Mouse (Mus musculus): ENCODE data around the gene Birc3. TPM values are rescaled to one million over a fixed set of nuclear protein-coding genes. Genes with fewer than 3 reads are reported as not detected.

Gene Birc3
- total RNA-seq, 1 experiment from 2014 or later = 87.4 TPM

DNA sequence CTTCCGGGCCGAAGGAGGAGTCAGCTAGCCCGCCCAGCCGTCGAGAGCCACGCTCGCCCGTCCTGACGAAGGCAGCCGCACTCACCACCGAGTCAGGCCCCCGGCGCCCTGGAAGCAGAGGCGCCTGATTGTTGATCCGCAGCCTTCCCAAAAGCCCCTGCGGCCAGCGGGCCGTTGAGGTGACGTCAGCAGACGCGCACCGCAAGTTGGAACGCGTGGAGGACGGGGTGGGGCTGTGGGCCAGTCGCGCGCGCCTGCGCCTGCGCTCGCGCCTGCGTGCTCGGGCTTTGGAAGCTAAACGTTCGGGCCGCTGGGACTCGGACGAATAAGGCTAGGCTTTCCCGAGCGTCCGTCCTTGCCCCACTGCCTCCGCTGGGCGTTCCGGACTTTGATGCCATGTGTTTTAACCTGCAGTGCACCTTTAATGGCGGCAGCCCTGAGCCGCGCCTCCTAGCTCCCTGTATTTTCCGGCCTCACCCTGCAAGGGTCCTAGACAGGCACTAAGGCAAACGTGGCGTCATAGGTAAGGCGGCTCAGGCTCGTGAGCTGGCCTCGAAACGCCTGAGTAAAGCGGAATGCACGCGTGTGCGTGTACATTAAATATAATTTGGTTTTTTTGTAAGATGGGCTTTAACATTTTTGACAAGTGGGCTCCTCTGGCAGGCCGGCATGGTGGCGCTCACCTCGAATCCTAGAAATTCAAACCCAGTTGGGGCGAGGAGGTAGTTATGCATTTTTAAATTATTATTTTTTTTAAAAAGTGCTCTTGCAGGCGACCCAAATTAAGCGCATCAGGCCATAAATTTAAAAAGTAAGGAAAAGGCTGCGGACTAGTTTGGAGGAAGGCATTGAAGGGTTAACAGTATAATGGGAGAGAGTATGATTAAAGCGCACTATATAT, 35.8 kb downstream of the Birc3 start, which contains the start of gene Birc2:
Gene Birc2 (minus strand): TSS at position 160 of the 901 bp plus-strand sequence.
- ATAC-seq (replicated peaks in 1 of 2; ENCODE audit: insufficient read depth in 1 of 2, low FRiP score in 2 of 2, low TSS enrichment in 1 of 2, low read depth in 1 of 2, poor library complexity in 2 of 2, severe bottlenecking in 2 of 2) = peak; percentile 90 to 93

DNA sequence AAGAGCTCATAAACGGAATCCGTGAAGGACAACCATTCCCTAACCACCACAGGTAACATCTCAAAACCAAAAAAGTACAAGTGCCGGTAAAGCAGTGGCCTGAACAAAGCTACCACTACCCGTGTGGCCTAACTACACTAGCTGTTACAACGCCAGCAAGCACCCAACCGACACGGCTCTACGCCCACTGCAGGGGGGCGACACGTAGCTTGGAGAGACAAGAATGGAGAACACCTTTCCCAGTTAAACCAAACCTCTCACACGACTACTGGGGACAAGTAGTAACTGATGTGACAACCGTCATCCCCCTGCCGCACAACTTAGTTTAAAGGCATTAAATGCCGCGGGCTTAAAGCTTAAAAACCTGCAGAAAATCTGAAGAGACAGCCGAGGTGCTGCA, 36.7 kb downstream of the Birc3 start:
- peak; percentile 28 to 38 for ATAC-seq (replicated peaks in 1 of 2; ENCODE audit: insufficient read depth in 1 of 2, low FRiP score in 2 of 2, low TSS enrichment in 1 of 2, low read depth in 1 of 2, poor library complexity in 2 of 2, severe bottlenecking in 2 of 2)

DNA sequence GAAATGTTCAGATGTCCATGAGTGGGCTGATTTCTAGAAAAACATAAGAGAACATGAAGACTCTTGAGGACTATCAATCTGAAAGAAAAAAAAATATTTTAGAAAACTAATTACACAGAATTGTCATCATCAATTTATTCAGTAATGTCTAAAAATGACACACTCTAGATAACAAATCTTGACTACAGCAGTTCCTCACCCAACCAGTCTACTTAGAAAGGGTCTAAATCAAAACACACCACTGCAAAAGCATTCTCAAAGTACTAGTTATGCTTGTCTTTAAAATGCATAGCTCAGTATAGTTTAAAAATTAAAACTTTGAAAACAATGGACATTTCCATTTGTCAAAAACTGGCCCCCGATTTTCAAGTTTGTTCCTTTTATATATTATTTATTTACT, 37.7 kb downstream of the Birc3 start:
- no peak for ATAC-seq (replicated peaks in 1 of 2; ENCODE audit: insufficient read depth in 1 of 2, low FRiP score in 2 of 2, low TSS enrichment in 1 of 2, low read depth in 1 of 2, poor library complexity in 2 of 2, severe bottlenecking in 2 of 2)

DNA sequence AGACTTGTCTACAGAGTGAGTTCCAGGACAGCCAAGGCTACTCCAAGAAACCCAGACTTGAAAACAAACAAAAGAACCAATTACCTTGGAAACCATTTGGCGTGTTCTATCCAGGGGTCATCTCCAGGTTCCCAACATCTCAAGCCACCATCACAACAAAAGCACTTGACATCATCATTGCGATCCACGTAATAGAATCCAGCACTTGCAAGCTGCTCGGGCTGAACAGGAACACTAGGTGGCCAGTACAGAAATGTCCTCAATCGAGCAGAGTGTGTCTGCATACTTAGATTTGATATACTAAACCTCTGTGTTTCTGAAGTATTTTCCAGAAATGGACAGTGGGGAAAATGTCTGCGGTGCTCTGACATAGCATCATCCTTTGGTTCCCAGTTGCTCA, 39.6 kb downstream of the Birc3 start:
- ATAC-seq (replicated peaks in 1 of 2; ENCODE audit: insufficient read depth in 1 of 2, low FRiP score in 2 of 2, low TSS enrichment in 1 of 2, low read depth in 1 of 2, poor library complexity in 2 of 2, severe bottlenecking in 2 of 2) = no peak

DNA sequence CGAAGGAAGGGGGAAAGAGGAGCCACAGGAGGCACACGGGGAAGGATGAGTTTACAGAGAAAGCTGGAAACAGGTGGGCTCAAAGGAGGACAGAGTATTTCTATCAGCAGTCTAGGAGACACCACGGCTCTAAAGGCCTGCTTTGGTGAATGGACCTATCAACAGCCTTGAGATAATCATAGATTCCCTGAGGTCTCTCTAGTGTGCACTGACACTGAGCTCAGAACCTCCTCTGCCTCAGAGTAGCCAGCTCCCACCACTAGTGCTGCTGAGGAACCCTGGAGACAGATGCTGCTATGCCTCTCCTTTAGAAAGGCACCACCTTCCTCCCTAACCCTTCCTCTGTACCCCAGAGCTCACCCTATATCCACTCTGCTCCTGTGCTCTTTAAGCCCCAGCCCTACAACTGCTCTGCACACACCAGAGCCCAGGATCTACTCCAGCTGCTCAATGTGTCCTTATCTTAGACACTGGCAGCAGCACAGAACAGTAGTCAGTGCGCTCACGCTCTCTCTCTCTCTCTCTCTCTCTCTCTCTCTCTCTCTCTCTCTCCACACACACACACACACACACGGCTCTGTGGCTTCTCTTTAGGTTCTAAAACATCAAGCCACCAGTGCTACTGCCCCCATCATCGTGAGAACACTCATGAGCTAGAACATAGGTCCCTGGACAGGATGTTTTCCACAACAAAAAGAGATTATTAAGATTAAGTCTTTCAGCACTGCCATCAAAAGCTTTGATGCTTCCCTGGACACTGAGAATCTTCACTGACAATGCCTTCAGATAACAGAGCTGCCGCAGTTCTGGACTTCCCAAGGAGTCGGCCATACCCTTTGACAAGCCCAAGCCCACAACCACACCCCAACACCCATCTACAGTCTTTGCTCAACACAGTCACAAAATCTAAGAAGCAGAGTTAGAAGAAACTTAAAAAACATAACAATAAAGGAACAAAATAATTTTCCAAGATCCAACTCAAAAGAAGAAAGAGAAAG, 43.2 kb downstream of the Birc3 start:
- peak; percentile 46 to 63; a peak in 3 of 4 replicates for ATAC-seq (replicated peaks in 1 of 2; ENCODE audit: insufficient read depth in 1 of 2, low FRiP score in 2 of 2, low TSS enrichment in 1 of 2, low read depth in 1 of 2, poor library complexity in 2 of 2, severe bottlenecking in 2 of 2)

DNA sequence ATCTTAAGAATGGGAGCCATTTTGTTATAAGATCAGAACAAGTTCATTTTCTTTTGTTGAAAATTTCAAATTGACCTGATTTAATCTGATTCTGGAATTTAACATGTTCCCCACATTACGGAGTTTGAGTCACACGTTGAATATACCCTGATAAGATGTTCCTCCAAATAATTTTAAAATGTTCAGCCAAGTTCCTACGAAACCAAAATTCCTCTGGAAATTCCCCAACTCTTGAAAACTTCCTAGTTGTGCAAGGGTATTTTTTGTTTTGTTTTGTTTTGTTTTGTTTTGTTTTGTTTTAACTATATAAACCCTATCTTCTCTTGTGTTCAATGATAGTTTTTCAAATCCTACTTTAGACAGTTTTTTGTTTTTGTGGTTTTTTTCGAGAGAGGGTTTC, 44.3 kb downstream of the Birc3 start:
- ATAC-seq (replicated peaks in 1 of 2; ENCODE audit: insufficient read depth in 1 of 2, low FRiP score in 2 of 2, low TSS enrichment in 1 of 2, low read depth in 1 of 2, poor library complexity in 2 of 2, severe bottlenecking in 2 of 2) = no peak

DNA sequence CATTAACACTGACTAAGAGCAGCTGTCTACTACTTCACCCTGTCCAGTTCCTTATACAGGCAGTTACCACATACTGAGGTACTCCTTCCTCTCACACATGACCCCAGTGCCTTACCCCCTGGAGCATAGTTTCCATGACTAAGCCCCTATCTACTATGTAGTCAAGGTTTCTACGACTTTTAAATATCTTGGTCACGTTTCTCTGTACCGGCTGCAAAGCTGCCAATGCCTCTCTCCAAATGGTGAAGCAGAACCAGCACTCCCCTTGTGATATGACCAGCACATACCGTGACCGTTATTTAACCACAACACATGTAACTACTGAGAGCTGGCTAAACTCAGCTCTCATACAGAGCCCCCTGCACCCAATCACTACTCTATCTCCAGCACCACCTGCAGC, 48.1 kb downstream of the Birc3 start:
- ATAC-seq (replicated peaks in 1 of 2; ENCODE audit: insufficient read depth in 1 of 2, low FRiP score in 2 of 2, low TSS enrichment in 1 of 2, low read depth in 1 of 2, poor library complexity in 2 of 2, severe bottlenecking in 2 of 2) = peak in 1 of 2 experiments; percentile 38; a peak in 1 of 4 replicates

DNA sequence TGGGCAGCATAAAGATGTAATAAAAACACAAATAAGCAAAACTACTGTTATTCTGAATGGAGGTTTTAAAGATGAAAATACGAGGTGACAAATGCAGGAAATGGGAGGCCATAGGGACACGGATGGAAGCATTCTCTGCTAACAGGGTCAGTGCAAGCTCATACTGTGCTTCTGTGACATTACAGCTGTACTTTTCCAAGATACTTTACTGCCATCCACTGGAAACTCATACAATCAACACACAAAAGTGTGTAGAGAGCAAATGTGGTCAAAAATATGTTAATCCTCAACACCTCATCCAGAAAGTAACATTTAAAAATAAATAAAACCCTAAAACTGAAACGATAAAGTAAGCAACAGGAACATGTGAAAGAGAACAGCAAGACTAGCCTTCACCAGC, 50.2 kb downstream of the Birc3 start:
- ATAC-seq (replicated peaks in 1 of 2; ENCODE audit: insufficient read depth in 1 of 2, low FRiP score in 2 of 2, low TSS enrichment in 1 of 2, low read depth in 1 of 2, poor library complexity in 2 of 2, severe bottlenecking in 2 of 2) = no peak

DNA sequence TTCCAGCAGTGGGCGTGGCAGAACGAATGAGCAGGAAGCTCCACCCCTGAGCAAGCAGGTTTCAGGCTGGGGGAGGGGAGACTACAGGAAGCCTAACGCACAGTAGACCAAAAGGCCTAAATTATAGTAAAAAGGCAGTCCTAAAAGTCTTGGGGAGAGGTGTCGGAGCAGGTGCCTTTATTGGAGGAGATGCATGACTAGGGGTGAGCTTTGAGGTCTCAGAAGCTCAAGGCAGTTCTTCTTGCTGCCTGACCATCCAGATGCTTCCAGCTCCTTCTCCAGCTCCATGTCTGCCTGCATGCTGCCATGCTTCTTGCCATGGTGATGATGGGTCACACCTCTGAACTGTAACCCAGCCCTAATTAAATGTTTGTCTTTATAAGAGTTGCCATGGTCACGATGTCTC, 67.9 kb downstream of the Birc3 start:
- no peak for ATAC-seq (replicated peaks in 1 of 2; ENCODE audit: insufficient read depth in 1 of 2, low FRiP score in 2 of 2, low TSS enrichment in 1 of 2, low read depth in 1 of 2, poor library complexity in 2 of 2, severe bottlenecking in 2 of 2)

Other genes starting within 250 kb of the Birc3 start
- not detected in 2 replicates for gene Mmp20, start 245.0 kb downstream of the Birc3 start, total RNA-seq (2017)
- gene Mmp7, start 181.1 kb downstream of the Birc3 start, total RNA-seq (2017) = not detected in 2 replicates
- 185 and 188 TPM in 2 replicates for gene Tmem123, start 109.1 kb downstream of the Birc3 start, total RNA-seq (2017)
- 106 and 107 TPM in 2 replicates for gene Birc2, start 36.1 kb downstream of the Birc3 start, total RNA-seq (2017)
- gene Yap1, start 131.4 kb upstream of the Birc3 start, total RNA-seq (2017) = 0.69 and 1.8 TPM in 2 replicates
- gene Cfap300, start 169.6 kb upstream of the Birc3 start, total RNA-seq (2017) = 0.99 and 1.0 TPM in 2 replicates